Mouse (Mus musculus): ENCODE measurements around the gene Abcg5.

The Abcg5 gene

GRCm38 (mm10) chr17:84688834-84689233 is 6.0 kb upstream of the Abcg5 start:
- in situ Hi-C loops (cut with MboI, MseI): loop anchor here (25.0 kb wide), 1 partner anchor 948 kb away; no protein-coding TSS in a partner anchor

GRCm38 (mm10) chr17:84687994-84688393 is 5.2 kb upstream of the Abcg5 start:
- in situ Hi-C loops (cut with MboI, MseI): loop anchor here (25.0 kb wide), 1 partner anchor 949 kb away; no protein-coding TSS in a partner anchor

- in situ Hi-C loops (cut with MboI, MseI): loop anchor here (25.0 kb wide), 1 partner anchor 952 kb away; no protein-coding TSS in a partner anchor
These were observed 2.5 kb upstream of the Abcg5 start for GRCm38 (mm10) chr17:84685286-84685685.

- in situ Hi-C loops (cut with MboI, MseI): loop anchor here (25.0 kb wide), 1 partner anchor 953 kb away; no protein-coding TSS in a partner anchor
These were observed 1.5 kb upstream of the Abcg5 start for GRCm38 (mm10) chr17:84684284-84684683.

- in situ Hi-C loops (cut with MboI, MseI): loop anchor here (25.0 kb wide), 1 partner anchor 956 kb away; no protein-coding TSS in a partner anchor
These were observed 1.1 kb downstream of the Abcg5 start for GRCm38 (mm10) chr17:84681670-84682069.

- in situ Hi-C loops (cut with MboI, MseI): loop anchor here (10.0 to 25.0 kb wide), 2 partner anchors 960 to 1107 kb away; no protein-coding TSS in a partner anchor
These were observed 5.2 kb downstream of the Abcg5 start for GRCm38 (mm10) chr17:84677595-84677994.

- in situ Hi-C loops (cut with MboI, MseI): loop anchor here (10.0 to 25.0 kb wide), 2 partner anchors 961 to 1109 kb away; no protein-coding TSS in a partner anchor
These were observed 6.9 kb downstream of the Abcg5 start, which contains the start of gene Abcg8 for GRCm38 (mm10) chr17:84675951-84676366. Abcg8 (plus strand) TSS chr17:84676302.

GRCm38 (mm10) chr17:84675204-84675603 is 7.6 kb downstream of the Abcg5 start:
- in situ Hi-C loops (cut with MboI, MseI): loop anchor here (10.0 to 25.0 kb wide), 2 partner anchors 962 to 1110 kb away; no protein-coding TSS in a partner anchor

- in situ Hi-C loops (cut with MboI, MseI): loop anchor here (10.0 kb wide), 1 partner anchor 1111 kb away; no protein-coding TSS in a partner anchor
These were observed 8.8 kb downstream of the Abcg5 start for GRCm38 (mm10) chr17:84674048-84674447.

GRCm38 (mm10) chr17:84672376-84673369 is 10.1 kb downstream of the Abcg5 start:
- in situ Hi-C loops (cut with MboI, MseI): loop anchor here (10.0 kb wide), 1 partner anchor 1112 kb away; no protein-coding TSS in a partner anchor

GRCm38 (mm10) chr17:84667848-84668247 is 15.0 kb downstream of the Abcg5 start:
- in situ Hi-C loops (cut with MboI, MseI): no loop called here

GRCm38 (mm10) chr17:84665691-84666090 is 17.1 kb downstream of the Abcg5 start:
- in situ Hi-C loops (cut with MboI, MseI): no loop called here

GRCm38 (mm10) chr17:84665053-84665452 is 17.8 kb downstream of the Abcg5 start:
- in situ Hi-C loops (cut with MboI, MseI): no loop called here

GRCm38 (mm10) chr17:84658951-84659350 is 23.9 kb downstream of the Abcg5 start:
- in situ Hi-C loops (cut with MboI, MseI): no loop called here

GRCm38 (mm10) chr17:84658195-84658594 is 24.6 kb downstream of the Abcg5 start:
- in situ Hi-C loops (cut with MboI, MseI): no loop called here

- in situ Hi-C loops (cut with MboI, MseI): no loop called here
These were observed 25.0 kb downstream of the Abcg5 start for GRCm38 (mm10) chr17:84657782-84658181.

- in situ Hi-C loops (cut with MboI, MseI): no loop called here
These were observed 25.4 kb downstream of the Abcg5 start for GRCm38 (mm10) chr17:84657422-84657732.

GRCm38 (mm10) chr17:84656653-84657421 is 26.0 kb downstream of the Abcg5 start:
- in situ Hi-C loops (cut with MboI, MseI): no loop called here

GRCm38 (mm10) chr17:84656205-84656604 is 26.6 kb downstream of the Abcg5 start:
- in situ Hi-C loops (cut with MboI, MseI): no loop called here

GRCm38 (mm10) chr17:84653544-84653943 is 29.3 kb downstream of the Abcg5 start:
- in situ Hi-C loops (cut with MboI, MseI): no loop called here

- in situ Hi-C loops (cut with MboI, MseI): no loop called here
These were observed 32.4 kb downstream of the Abcg5 start for GRCm38 (mm10) chr17:84650302-84651017.

Data from T-helper 1 cell (primary cell).